Mouse (Mus musculus) kidney, embryonic 15.5 days (tissue): Measurements from ENCODE around the gene Lsr. TPM values are rescaled to one million over a fixed set of nuclear protein-coding genes. Genes with fewer than 3 reads are reported as not detected.
A peak's percentile ranks its signal among the peaks of the same experiment; 100 is the strongest.

ENCODE experiments used
- ATAC-seq: fragments of 200-750 bp; cut with Nextera tagmentation; replicated peaks from 2 replicates; pipeline ENCODE4 v1.8.0; 2017; ENCODE audit warnings: moderate TSS enrichment; ENCODE audit not compliant: low FRiP score
- H3K27ac ChIP-seq: fragments of 300-500 bp; sonication (generic); 2 replicates; pipeline ENCODE4 v1.5.1; 2015; ENCODE audit warnings: mild to moderate bottlenecking, inconsistent platforms
- H3K27me3 ChIP-seq: fragments of 300-500 bp; sonication (generic); 2 replicates; pipeline ENCODE4 v1.6.1; 2015; ENCODE audit warnings: inconsistent platforms
- H3K36me3 ChIP-seq: fragments of 300-500 bp; sonication (generic); 2 replicates; pipeline ENCODE4 v1.6.1; 2015; ENCODE audit warnings: inconsistent platforms
- H3K4me1 ChIP-seq: fragments of 300-500 bp; sonication (generic); 2 replicates; pipeline ENCODE4 v1.6.1; 2015; ENCODE audit warnings: inconsistent platforms
- H3K4me2 ChIP-seq: fragments of 300-500 bp; sonication (generic); 2 replicates; pipeline ENCODE4 v1.6.1; 2015; ENCODE audit warnings: moderate library complexity, mild to moderate bottlenecking, inconsistent platforms
- H3K4me3 ChIP-seq: fragments of 300-500 bp; sonication (generic); replicated peaks from 2 replicates; pipeline ENCODE4 v1.5.1; 2015; ENCODE audit warnings: mild to moderate bottlenecking, inconsistent platforms
- H3K9ac ChIP-seq: fragments of 300-500 bp; sonication (generic); 2 replicates; pipeline ENCODE4 v1.6.1; 2015; ENCODE audit warnings: mild to moderate bottlenecking, inconsistent platforms
- H3K9me3 ChIP-seq: fragments of 300-500 bp; sonication (generic); replicated peaks from 2 replicates; pipeline ENCODE4 v1.6.1; 2016; ENCODE audit warnings: inconsistent platforms
- WGBS: fragments of 180-500 bp; shearing (Covaris S2); methylation state at CpG from one replicate; pipeline ENCODE4 v1.1.7; 2015; ENCODE audit warnings: mixed read lengths; 5-methylcytosine and 5-hydroxymethylcytosine counted together
- polyA plus RNA-seq: library from polyadenylated mRNA; unstranded; fragments of >200 nt; fragmentation: Nextera tagmentation; extraction: Ambion mirVana; gene quantifications from 2 replicates; pipeline ENCODE4 v1.2.1, GENCODE M21; 2015

Lsr gene
- polyA plus RNA-seq, 1 experiment from 2014 or later, result 62.7 TPM

GRCm38 (mm10) chr7:30920217-30920616, 53.0 kb downstream of the Lsr start:
- Histone ChIP-seq H3K27me3 (no peaks in the 10 kb centered on the region), H3K4me1 (no peaks in the 10 kb centered on the region), H3K9ac (no peak overlapping the region), H3K9me3 (no peaks in the 10 kb centered on the region), H3K4me2 (no peak overlapping the region), H3K36me3 (no peaks in the 10 kb centered on the region), H3K4me3 (no peak overlapping the region), H3K27ac (no peak overlapping the region)
- no peak for ATAC-seq
- WGBS, result 63% methylated on average over 3 of the region's 3 CpGs

DNA sequence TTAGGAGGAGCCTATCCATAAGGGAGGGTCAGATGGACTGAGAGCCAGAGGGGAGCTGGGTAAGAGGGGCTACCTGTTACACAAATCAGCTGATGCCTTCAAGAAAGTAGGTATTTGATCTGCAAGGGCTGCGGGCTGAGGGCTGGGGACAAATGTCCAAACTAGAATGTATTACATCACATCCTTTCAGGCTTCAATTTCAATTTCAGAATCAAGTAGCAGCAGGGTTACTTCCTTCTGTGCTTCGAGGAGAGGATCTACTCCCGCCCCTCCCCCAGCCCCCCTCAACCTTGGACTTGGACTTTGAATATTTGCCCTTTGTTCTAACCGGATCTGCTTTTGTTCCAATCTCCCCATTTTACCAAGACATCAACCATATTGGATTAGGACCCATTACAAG, 56.0 kb downstream of the Lsr start:
- Histone ChIP-seq H3K27ac (no peak overlapping the region), H3K9ac (no peak overlapping the region), H3K27me3 (no peaks in the 10 kb centered on the region), H3K9me3 (no peaks in the 10 kb centered on the region), H3K36me3 (no peaks in the 10 kb centered on the region), H3K4me1 (no peaks in the 10 kb centered on the region), H3K4me3 (no peak overlapping the region), H3K4me2 (no peak overlapping the region)
- WGBS, result 51% methylated on average over 4 of the region's 4 CpGs
- ATAC-seq, result no peak

- no peaks in the 10 kb centered on the region for H3K9me3 ChIP-seq
- H3K36me3 ChIP-seq, result no peaks in the 10 kb centered on the region
- H3K4me2 ChIP-seq, result no peak overlapping the region
- H3K4me1 ChIP-seq, result no peaks in the 10 kb centered on the region
- no peaks in the 10 kb centered on the region for H3K27me3 ChIP-seq
- H3K4me3 ChIP-seq, result no peak overlapping the region
- WGBS, result 24% methylated on average over 6 of the region's 6 CpGs
- H3K9ac ChIP-seq, result no peak overlapping the region
- ATAC-seq, result no peak
- H3K27ac ChIP-seq, result no peak overlapping the region
Observed at GRCm38 (mm10) chr7:30916713-30917112, 56.6 kb downstream of the Lsr start.

DNA sequence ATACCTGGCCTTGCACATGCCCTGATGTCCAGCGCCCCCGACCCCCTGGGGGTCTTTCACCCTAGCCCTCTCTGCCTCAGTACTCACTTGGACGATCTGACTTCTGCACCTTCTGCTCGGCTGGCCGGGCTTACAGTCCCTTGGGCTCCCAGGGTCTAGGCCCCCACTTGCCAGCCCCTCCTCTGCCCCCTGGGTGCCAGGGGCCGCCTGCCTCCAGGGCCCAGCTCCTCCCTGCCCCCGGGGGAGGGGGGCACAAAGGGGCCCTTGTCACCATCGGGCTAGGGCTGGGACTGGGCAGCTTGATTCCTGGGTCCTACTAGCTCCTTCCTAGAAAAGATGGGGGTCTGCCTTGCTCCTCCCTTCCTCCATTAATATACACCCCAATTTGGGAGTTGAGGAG, 58.5 kb downstream of the Lsr start, which contains the start of gene Mag:
Gene Mag (minus strand): TSS at position 142 of the 400 bp plus-strand sequence.
- ATAC-seq, result no peak
- H3K4me3 ChIP-seq, result no peak within 1 kb of the TSS
- no peak within 1 kb of the TSS for H3K9ac ChIP-seq
- H3K9me3 ChIP-seq, result no peaks in the 10 kb centered on the region
- H3K4me2 ChIP-seq, result no peak within 1 kb of the TSS
- H3K36me3 ChIP-seq, result no peaks in the 10 kb centered on the region
- H3K27ac ChIP-seq, result no peak within 1 kb of the TSS
- H3K4me1 ChIP-seq, result no peaks in the 10 kb centered on the region
- H3K27me3 ChIP-seq, result no peaks in the 10 kb centered on the region
- 66% methylated on average over 8 of the region's 8 CpGs for WGBS

GRCm38 (mm10) chr7:30909773-30910172, 63.5 kb downstream of the Lsr start:
- peaks cover 7% of the 10 kb centered on the region for H3K27me3 ChIP-seq
- H3K4me2 ChIP-seq, result no peak overlapping the region
- no peak overlapping the region for H3K9ac ChIP-seq
- no peak overlapping the region for H3K4me3 ChIP-seq
- H3K27ac ChIP-seq, result no peak overlapping the region
- no peak for ATAC-seq
- no peaks in the 10 kb centered on the region for H3K36me3 ChIP-seq
- H3K9me3 ChIP-seq, result no peaks in the 10 kb centered on the region
- 84% methylated on average over 6 of the region's 6 CpGs for WGBS
- peaks cover 13% of the 10 kb centered on the region for H3K4me1 ChIP-seq

- peak; percentile 50; the same call in 1 of the 2 replicates for ATAC-seq
- no peak overlapping the region for H3K9ac ChIP-seq
Observed at GRCm38 (mm10) chr7:30908992-30909431, 64.3 kb downstream of the Lsr start.

DNA sequence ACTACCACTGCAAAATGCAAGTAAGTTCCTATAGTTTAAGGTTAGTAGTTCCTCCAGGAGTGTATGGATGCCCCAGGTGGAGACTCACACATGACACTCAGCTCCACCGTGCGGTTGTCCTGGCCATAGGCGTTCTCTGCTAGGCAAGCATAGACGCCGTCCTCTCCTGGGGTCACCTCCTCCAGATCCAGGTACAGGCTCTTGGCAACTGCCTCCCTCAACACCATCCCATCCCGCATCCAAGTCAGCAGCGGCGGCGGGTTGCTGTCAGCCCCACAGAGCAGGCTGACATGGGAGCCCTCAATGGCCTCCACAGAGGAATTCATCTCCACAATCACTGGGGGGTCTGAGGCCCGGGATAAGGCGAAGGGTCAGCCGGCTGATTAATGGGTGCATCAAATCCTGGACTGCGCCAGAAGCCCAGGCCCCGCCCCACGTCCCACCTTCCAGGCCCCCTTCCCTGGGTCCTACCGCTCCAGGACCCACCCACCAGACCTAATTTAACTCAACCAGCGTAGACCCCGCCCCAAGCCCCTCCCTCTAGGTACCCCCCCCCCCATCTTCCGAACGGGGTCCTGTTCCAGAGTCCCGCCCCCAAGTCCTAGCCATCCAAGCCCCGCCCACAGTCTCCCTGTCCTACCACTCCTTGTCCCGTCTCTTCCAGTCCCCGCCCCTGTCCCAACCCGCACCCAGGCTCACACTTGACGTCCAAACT, 64.8 kb downstream of the Lsr start:
- no peaks in the 10 kb centered on the region for H3K36me3 ChIP-seq
- no peak overlapping the region for H3K27ac ChIP-seq
- peak; percentile 86 for ATAC-seq
- peak overlapping the region; percentile 71 for H3K4me2 ChIP-seq
- H3K9ac ChIP-seq, result no peak overlapping the region
- H3K4me1 ChIP-seq, result peaks cover 13% of the 10 kb centered on the region
- H3K4me3 ChIP-seq, result peak overlapping the region; percentile 40
- H3K9me3 ChIP-seq, result no peaks in the 10 kb centered on the region
- H3K27me3 ChIP-seq, result peaks cover 7% of the 10 kb centered on the region
- 1% methylated on average over 24 of the region's 26 CpGs for WGBS

More at GRCm38 (mm10) chr7:30908992-30909431, 64.3 kb downstream of the Lsr start:
- Histone ChIP-seq H3K27me3 (peaks cover 7% of the 10 kb centered on the region), H3K4me2 (peak overlapping the region; percentile 71), H3K4me3 (peak overlapping the region; percentile 40), H3K4me1 (peaks cover 13% of the 10 kb centered on the region), H3K36me3 (no peaks in the 10 kb centered on the region), H3K27ac (no peak overlapping the region), H3K9me3 (no peaks in the 10 kb centered on the region)
- 27% methylated on average over 16 of the region's 17 CpGs for WGBS

Other genes with a start within 250 kb of the Lsr start
- 180 and 192 TPM in 2 replicates for gene Tmem147, start 243.9 kb downstream of the Lsr start, polyA plus RNA-seq
- 0.35 and 0.68 TPM in 2 replicates for gene Gapdhs, start 229.8 kb downstream of the Lsr start, polyA plus RNA-seq
- 2.2 and 2.6 TPM in 2 replicates for gene Sbsn, start 222.0 kb downstream of the Lsr start, polyA plus RNA-seq
- gene Dmkn, start 209.7 kb downstream of the Lsr start, polyA plus RNA-seq, result 1.3 and 7.7 TPM in 2 replicates
- 5.8 and 26.9 TPM in 2 replicates for gene Krtdap, start 185.6 kb downstream of the Lsr start, polyA plus RNA-seq
- gene Ffar2, start 149.7 kb downstream of the Lsr start, polyA plus RNA-seq, result 0.19 and 0.49 TPM in 2 replicates
- gene Ffar3, start 117.3 kb downstream of the Lsr start, polyA plus RNA-seq, result 0.22 and 0.88 TPM in 2 replicates
- gene Ffar1, start 111.9 kb downstream of the Lsr start, polyA plus RNA-seq, result not detected in 2 replicates
- gene Cd22, start 93.1 kb downstream of the Lsr start, polyA plus RNA-seq, result 0.12 and 0.19 TPM in 2 replicates
- 0.39 and 0.61 TPM in 2 replicates for gene Mag, start 58.6 kb downstream of the Lsr start, polyA plus RNA-seq
- not detected in 2 replicates for gene Hamp2, start 48.8 kb downstream of the Lsr start, polyA plus RNA-seq
- not detected in 2 replicates for gene Hamp, start 29.4 kb downstream of the Lsr start, polyA plus RNA-seq
- gene Usf2, start 16.7 kb downstream of the Lsr start, polyA plus RNA-seq, result 25.0 and 25.3 TPM in 2 replicates
- 5.8 and 6.8 TPM in 2 replicates for gene Fam187b, start 326 bp upstream of the Lsr start, polyA plus RNA-seq
- 30.6 and 35.0 TPM in 2 replicates for gene Fxyd5, start 69.0 kb upstream of the Lsr start, polyA plus RNA-seq
- gene Fxyd7, start 78.0 kb upstream of the Lsr start, polyA plus RNA-seq, result 8.2 and 11.2 TPM in 2 replicates
- gene Fxyd1, start 83.7 kb upstream of the Lsr start, polyA plus RNA-seq, result 50.8 and 57.9 TPM in 2 replicates
- gene Lgi4, start 85.9 kb upstream of the Lsr start, polyA plus RNA-seq, result 0.34 and 0.44 TPM in 2 replicates
- gene Fxyd3, start 103.2 kb upstream of the Lsr start, polyA plus RNA-seq, result 14.3 and 14.8 TPM in 2 replicates
- 40.6 and 45.0 TPM in 2 replicates for gene Hpn, start 141.8 kb upstream of the Lsr start, polyA plus RNA-seq
- gene Scn1b, start 153.5 kb upstream of the Lsr start, polyA plus RNA-seq, result 1.4 and 2.0 TPM in 2 replicates
- gene Gramd1a, start 182.4 kb upstream of the Lsr start, polyA plus RNA-seq, result 60.6 and 69.5 TPM in 2 replicates